Mouse (Mus musculus): ENCODE measurements at regions not wholly inside any gene's neighbourhood (a gene's known extent, or its start where the extent isn't known, plus 50 kb on each side); places are given as distances from the start of the nearest gene placed in this dataset.

DNA sequence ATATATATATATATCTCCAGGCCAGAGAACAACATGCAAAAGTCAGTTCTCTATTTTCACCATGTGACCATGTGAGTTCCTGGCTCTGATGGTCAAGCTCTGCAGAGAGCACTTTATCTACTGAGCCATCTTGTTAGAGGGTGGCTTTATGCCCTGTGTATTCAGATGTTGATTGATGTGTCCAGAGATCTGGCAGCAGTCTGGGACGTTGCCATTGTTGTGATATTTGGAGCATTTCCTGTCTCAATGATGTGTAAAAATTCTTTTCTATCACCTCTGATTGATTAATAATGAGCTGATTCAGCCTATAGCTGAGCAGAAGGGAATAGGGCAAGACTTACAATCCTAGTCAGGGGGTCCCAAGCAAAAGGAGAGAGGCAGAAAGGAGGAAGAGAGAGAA, 91.7 kb upstream of the Tmem260 start:
- no peaks in the 10 kb centered on the region for H3K36me3 ChIP-seq (replicated peaks; ENCODE audit: control insufficient read depth, insufficient read depth, low read length)
- WGBS, result 33% methylated on average over 1 of the region's 1 CpGs
- ATAC-seq (ENCODE audit: insufficient read depth, low read depth), result no peak
- DNase-seq (ENCODE audit: low spot score), result no peak
- H3K4me1 ChIP-seq (ENCODE audit: control insufficient read depth, insufficient read depth), result no peaks in the 10 kb centered on the region
- no peak overlapping the region for H3K4me2 ChIP-seq (ENCODE audit: low read depth, low read length)
- no peak overlapping the region for H3K4me3 ChIP-seq (ENCODE audit: low read depth, low read length)
- no peak for TF ChIP-seq CTCF (IDR thresholded peaks at IDR 0.05; ENCODE audit: low read depth)
- no peak for TF ChIP-seq EP300 (IDR thresholded peaks at IDR 0.05; ENCODE audit: low read depth)
- H3K9ac ChIP-seq (replicated peaks; ENCODE audit: low read depth, low read length), result no peak overlapping the region
- H3K27me3 ChIP-seq (ENCODE audit: control insufficient read depth, insufficient read depth, low read length), result peaks cover 2% of the 10 kb centered on the region; the same call in 1 of the 2 replicates
- H3K9me3 ChIP-seq (replicated peaks; ENCODE audit: control insufficient read depth, low read length), result no peaks in the 10 kb centered on the region
- no peak overlapping the region for H3K27ac ChIP-seq (ENCODE audit: low read depth)

DNA sequence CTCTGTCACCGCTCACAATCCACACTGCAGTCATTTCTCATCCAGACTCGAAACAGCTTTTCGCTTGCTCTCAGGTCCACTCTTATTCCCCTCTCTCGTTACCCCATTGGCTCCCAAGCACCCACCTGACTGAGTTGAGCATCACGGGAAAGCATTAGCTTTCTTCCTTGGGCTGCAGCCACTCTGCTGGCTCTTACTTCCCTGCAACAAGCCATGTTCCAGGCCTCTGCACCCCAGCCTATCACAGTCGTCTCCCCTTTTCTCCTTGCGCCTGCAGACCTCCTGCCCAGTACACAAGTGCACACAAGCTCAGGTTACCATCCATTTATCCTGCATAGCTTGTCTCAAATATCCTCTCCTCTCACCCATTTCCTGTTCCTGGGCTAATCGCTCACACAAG, 88.5 kb upstream of the Tmem260 start:
- TF ChIP-seq EP300 (IDR thresholded peaks at IDR 0.05; ENCODE audit: low read depth), result no peak
- no peak for TF ChIP-seq CTCF (IDR thresholded peaks at IDR 0.05; ENCODE audit: low read depth)
- ATAC-seq (ENCODE audit: insufficient read depth, low read depth) (no peak), DNase-seq (ENCODE audit: low spot score) (no peak)
- Histone ChIP-seq H3K36me3 (replicated peaks; ENCODE audit: control insufficient read depth, insufficient read depth, low read length) (no peaks in the 10 kb centered on the region), H3K27me3 (ENCODE audit: control insufficient read depth, insufficient read depth, low read length) (peaks cover 2% of the 10 kb centered on the region; the same call in 1 of the 2 replicates), H3K4me3 (ENCODE audit: low read depth, low read length) (no peak overlapping the region), H3K27ac (ENCODE audit: low read depth) (no peak overlapping the region), H3K9me3 (replicated peaks; ENCODE audit: control insufficient read depth, low read length) (no peaks in the 10 kb centered on the region), H3K4me1 (ENCODE audit: control insufficient read depth, insufficient read depth) (no peaks in the 10 kb centered on the region), H3K9ac (replicated peaks; ENCODE audit: low read depth, low read length) (no peak overlapping the region), H3K4me2 (ENCODE audit: low read depth, low read length) (no peak overlapping the region)
- WGBS, result 74% methylated on average over 8 of the region's 8 CpGs

DNA sequence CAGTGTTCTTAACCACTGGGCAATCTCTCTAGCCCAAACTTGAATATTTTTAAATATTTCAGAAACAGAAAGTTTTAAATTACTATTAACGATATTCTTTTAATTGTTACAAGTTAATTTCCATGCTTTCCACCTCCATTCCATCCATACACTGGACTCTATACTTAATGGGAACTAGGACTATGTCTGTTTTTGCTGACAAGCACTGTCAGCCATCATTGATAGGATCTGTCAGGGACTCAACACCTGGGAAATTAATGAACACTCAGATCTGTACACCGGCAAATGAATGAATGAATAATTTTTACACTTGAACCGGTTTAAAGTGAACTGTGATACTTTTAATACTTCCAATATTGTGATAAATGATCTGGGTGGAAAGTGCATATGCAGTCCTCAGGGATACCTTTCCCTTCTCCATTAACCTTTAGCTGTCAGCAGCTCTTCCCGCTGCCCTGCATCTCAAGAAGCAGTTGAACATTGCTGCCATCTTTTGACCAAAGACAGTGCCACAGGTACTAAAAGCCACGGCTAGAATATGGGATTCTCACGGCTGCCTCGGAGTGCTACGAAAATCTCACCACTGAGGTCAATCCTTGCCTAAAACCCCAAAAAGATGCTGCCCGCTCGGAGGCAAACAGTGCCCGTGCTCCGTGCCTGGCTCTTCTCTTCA, 87.3 kb upstream of the Tmem260 start:
- H3K4me3 ChIP-seq (ENCODE audit: low read depth, low read length), result no peak overlapping the region
- H3K4me1 ChIP-seq (ENCODE audit: control insufficient read depth, insufficient read depth), result no peaks in the 10 kb centered on the region
- ATAC-seq (ENCODE audit: insufficient read depth, low read depth) (0 out of 2 replicates have a peak, but pooled peaks have one; percentile 20), DNase-seq (ENCODE audit: low spot score) (peak; percentile 53)
- no peak overlapping the region for H3K4me2 ChIP-seq (ENCODE audit: low read depth, low read length)
- no peaks in the 10 kb centered on the region for H3K36me3 ChIP-seq (replicated peaks; ENCODE audit: control insufficient read depth, insufficient read depth, low read length)
- peaks cover 2% of the 10 kb centered on the region; the same call in 1 of the 2 replicates for H3K27me3 ChIP-seq (ENCODE audit: control insufficient read depth, insufficient read depth, low read length)
- TF ChIP-seq EP300 (IDR thresholded peaks at IDR 0.05; ENCODE audit: low read depth) (no peak), CTCF (IDR thresholded peaks at IDR 0.05; ENCODE audit: low read depth) (peak; percentile 92)
- WGBS, result 35% methylated on average over 12 of the region's 12 CpGs
- H3K27ac ChIP-seq (ENCODE audit: low read depth), result no peak overlapping the region
- no peaks in the 10 kb centered on the region for H3K9me3 ChIP-seq (replicated peaks; ENCODE audit: control insufficient read depth, low read length)
- H3K9ac ChIP-seq (replicated peaks; ENCODE audit: low read depth, low read length), result no peak overlapping the region

DNA sequence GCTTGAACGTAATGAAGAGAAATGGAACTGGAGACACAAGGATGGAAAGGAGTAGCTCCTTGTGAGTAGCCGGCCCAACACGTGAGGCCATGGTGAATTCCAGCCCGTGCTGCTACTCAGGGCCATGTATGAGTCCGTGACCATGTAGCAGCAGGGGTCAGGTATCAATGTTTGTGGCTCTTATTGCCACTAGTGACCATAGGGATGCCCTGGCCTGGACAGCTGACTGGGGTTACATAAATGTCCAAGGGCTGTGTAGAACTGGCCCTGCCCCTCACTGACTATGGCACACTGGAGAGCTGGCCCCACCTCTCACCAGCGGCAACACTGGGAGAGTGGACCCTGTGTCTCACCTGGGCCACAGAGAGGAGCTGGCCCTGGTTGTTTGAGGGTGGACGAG, 84.1 kb upstream of the Tmem260 start:
- H3K27me3 ChIP-seq (ENCODE audit: control insufficient read depth, insufficient read depth, low read length), result peaks cover 2% of the 10 kb centered on the region; the same call in 1 of the 2 replicates
- H3K27ac ChIP-seq (ENCODE audit: low read depth), result no peak overlapping the region
- H3K4me2 ChIP-seq (ENCODE audit: low read depth, low read length), result no peak overlapping the region
- H3K4me3 ChIP-seq (ENCODE audit: low read depth, low read length), result no peak overlapping the region
- TF ChIP-seq CTCF (IDR thresholded peaks at IDR 0.05; ENCODE audit: low read depth) (no peak), EP300 (IDR thresholded peaks at IDR 0.05; ENCODE audit: low read depth) (no peak)
- no peak for DNase-seq (ENCODE audit: low spot score)
- no peaks in the 10 kb centered on the region for H3K36me3 ChIP-seq (replicated peaks; ENCODE audit: control insufficient read depth, insufficient read depth, low read length)
- no peak for ATAC-seq (ENCODE audit: insufficient read depth, low read depth)
- 81% methylated on average over 7 of the region's 7 CpGs for WGBS
- H3K9ac ChIP-seq (replicated peaks; ENCODE audit: low read depth, low read length), result no peak overlapping the region
- no peaks in the 10 kb centered on the region for H3K4me1 ChIP-seq (ENCODE audit: control insufficient read depth, insufficient read depth)
- no peaks in the 10 kb centered on the region for H3K9me3 ChIP-seq (replicated peaks; ENCODE audit: control insufficient read depth, low read length)

DNA sequence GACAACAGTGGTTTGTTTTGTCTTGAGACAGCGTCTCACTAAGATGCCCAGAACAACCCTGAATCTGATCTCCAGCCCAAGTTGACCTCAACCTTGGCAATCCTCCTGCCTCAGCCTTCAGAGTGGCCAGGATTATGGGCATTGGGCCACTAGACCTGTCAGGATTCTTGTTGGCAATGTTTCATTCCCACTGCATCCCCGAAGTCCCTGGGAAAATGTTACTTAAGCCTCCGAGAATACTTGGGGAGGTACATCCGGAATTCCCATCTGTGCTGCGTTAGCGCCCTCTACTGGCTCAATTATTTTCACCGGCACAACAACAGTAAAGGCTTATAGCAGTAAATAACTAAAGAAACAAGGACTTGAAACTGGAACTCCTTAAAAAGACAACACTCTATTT, 78.9 kb upstream of the Tmem260 start:
- ATAC-seq (ENCODE audit: insufficient read depth, low read depth), result no peak
- 16% methylated on average over 7 of the region's 7 CpGs for WGBS

DNA sequence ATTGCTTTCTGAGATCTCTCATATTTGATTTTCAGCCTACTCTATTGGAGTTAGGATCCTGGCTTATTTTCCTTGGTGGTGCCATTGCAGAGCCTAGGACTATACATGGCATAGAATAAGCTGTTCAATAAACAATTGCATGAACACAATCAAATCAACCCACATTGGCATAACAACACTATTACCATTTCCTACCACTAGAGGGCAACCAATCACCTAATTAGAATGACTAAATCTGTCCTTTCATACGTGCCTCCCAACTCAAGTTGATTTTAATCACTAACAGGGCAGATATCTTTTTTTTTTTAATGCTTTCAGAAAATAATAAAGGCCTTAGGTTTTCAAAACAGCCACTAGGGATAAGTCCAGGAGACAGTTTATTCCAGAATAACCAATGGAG, 75.6 kb upstream of the Tmem260 start:
- Histone ChIP-seq H3K27ac (ENCODE audit: low read depth) (no peak overlapping the region), H3K4me1 (ENCODE audit: control insufficient read depth, insufficient read depth) (no peaks in the 10 kb centered on the region), H3K4me3 (ENCODE audit: low read depth, low read length) (no peak overlapping the region), H3K9me3 (replicated peaks; ENCODE audit: control insufficient read depth, low read length) (no peaks in the 10 kb centered on the region), H3K9ac (replicated peaks; ENCODE audit: low read depth, low read length) (no peak overlapping the region), H3K27me3 (ENCODE audit: control insufficient read depth, insufficient read depth, low read length) (0 out of 2 replicates have a peak, but pooled peaks cover 4% of the 10 kb centered on the region), H3K4me2 (ENCODE audit: low read depth, low read length) (no peak overlapping the region), H3K36me3 (replicated peaks; ENCODE audit: control insufficient read depth, insufficient read depth, low read length) (no peaks in the 10 kb centered on the region)
- 4% methylated on average over 1 of the region's 1 CpGs for WGBS
- TF ChIP-seq EP300 (IDR thresholded peaks at IDR 0.05; ENCODE audit: low read depth), result no peak
- peak; percentile 89 for TF ChIP-seq CTCF (IDR thresholded peaks at IDR 0.05; ENCODE audit: low read depth)
- DNase-seq (ENCODE audit: low spot score) (peak; percentile 24), ATAC-seq (ENCODE audit: insufficient read depth, low read depth) (no peak)

More for the DNA sequence above, 78.9 kb upstream of the Tmem260 start:
- Histone ChIP-seq H3K27me3 (ENCODE audit: control insufficient read depth, insufficient read depth, low read length) (0 out of 2 replicates have a peak, but pooled peaks cover 4% of the 10 kb centered on the region), H3K4me3 (ENCODE audit: low read depth, low read length) (no peak overlapping the region), H3K9ac (replicated peaks; ENCODE audit: low read depth, low read length) (no peak overlapping the region), H3K4me2 (ENCODE audit: low read depth, low read length) (no peak overlapping the region), H3K27ac (ENCODE audit: low read depth) (no peak overlapping the region), H3K4me1 (ENCODE audit: control insufficient read depth, insufficient read depth) (no peaks in the 10 kb centered on the region), H3K9me3 (replicated peaks; ENCODE audit: control insufficient read depth, low read length) (no peaks in the 10 kb centered on the region), H3K36me3 (replicated peaks; ENCODE audit: control insufficient read depth, insufficient read depth, low read length) (no peaks in the 10 kb centered on the region)
- peak; percentile 52 for DNase-seq (ENCODE audit: low spot score)
- TF ChIP-seq EP300 (IDR thresholded peaks at IDR 0.05; ENCODE audit: low read depth) (no peak), CTCF (IDR thresholded peaks at IDR 0.05; ENCODE audit: low read depth) (peak; percentile 80)

Data from heart, postnatal 0 days (tissue).